Comparison of ENCODE assay signal across 14 mouse cellular contexts in the genomic region with DNA sequence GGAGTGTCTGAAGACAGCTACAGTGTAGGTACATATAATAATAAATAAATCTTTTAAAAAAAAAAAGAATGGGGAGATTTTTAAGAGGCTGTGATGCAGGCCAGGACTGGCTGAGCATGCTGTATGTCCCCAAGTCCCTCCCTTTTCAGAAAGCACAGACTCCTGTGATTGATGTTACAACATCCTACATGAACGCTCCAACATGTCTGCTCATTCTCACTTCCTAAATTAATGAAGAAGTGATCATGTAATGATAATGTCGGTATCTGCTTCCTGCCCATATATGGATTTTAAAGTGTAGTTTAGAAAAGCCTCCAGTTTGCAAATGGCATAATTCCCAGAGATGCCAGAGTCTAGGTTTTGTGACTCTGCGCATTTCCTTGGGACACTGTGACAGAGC. TPM values are rescaled to one million over a fixed set of nuclear protein-coding genes. Genes with fewer than 3 reads are reported as not detected.
"Had no signal": no experiment of that assay in that cellular context is flagged by ENCODE, and none has a peak within 500 bp of the region (broad histone marks: within the 10 kb centered on the region; RNA-seq: fewer than 3 reads in every experiment).

No protein-coding gene starts in this region.

- H3K9me3 ChIP-seq: limb, embryonic 13.5 days; midbrain, embryonic 12.5 days; neural tube, embryonic 15.5 days had no signal

- H3K27me3 ChIP-seq: limb, embryonic 13.5 days; midbrain, embryonic 12.5 days; neural tube, embryonic 15.5 days had no signal

- H3K36me3 ChIP-seq: limb, embryonic 13.5 days; midbrain, embryonic 12.5 days; neural tube, embryonic 15.5 days had no signal

- H3K4me3 ChIP-seq: limb, embryonic 13.5 days; midbrain, embryonic 12.5 days; myocyte; neural tube, embryonic 15.5 days had no signal

- H3K4me1 ChIP-seq: limb, embryonic 13.5 days had no signal

- H3K9ac ChIP-seq: limb, embryonic 13.5 days; liver, embryonic 14.5 days; midbrain, embryonic 12.5 days; neural tube, embryonic 15.5 days had no signal

- DNase-seq: kidney, adult 9 months; kidney, postnatal 36 days; layer of hippocampus, adult 9-11 months; layer of hippocampus, postnatal 36 days; lung, adult 18-20 months; right cerebral cortex, adult 18-20 months; thymus, postnatal 36 days had no signal

- H3K27ac ChIP-seq: kidney, postnatal 0 days; limb, embryonic 13.5 days; liver, embryonic 14.5 days; neural tube, embryonic 15.5 days had no signal

- H3K4me2 ChIP-seq: limb, embryonic 13.5 days; midbrain, embryonic 12.5 days; neural tube, embryonic 15.5 days had no signal

RNA-seq across cellular contexts. Expression of gene Myo16, which starts 18.6 kb away (rescaled TPM):
- total RNA-seq: liver, adult 2 months had no signal
- polyA plus RNA-seq: liver, adult 2 months had no signal
